Mouse (Mus musculus): ENCODE measurements around the gene Ptpro.
"Not testable (repeated sequence)": the region's sequence is repeated elsewhere in the genome, so short reads cannot be mapped to it uniquely, and the experiment has no call there.

GRCm38 (mm10) chr6:137475695-137476094 lies 223.6 kb downstream of the Ptpro start:
- TF ChIP-seq CTCF (IDR thresholded peaks at IDR 0.05; ENCODE audit: low read depth, low read length); POLR2A (IDR thresholded peaks at IDR 0.05; ENCODE audit: extremely low read depth, insufficient read depth, low read length): not testable (repeated sequence)

Measured in liver, adult 2 months (tissue).